Mouse (Mus musculus): ENCODE data around the gene Pdgfa.

Gene Pdgfa

DNA sequence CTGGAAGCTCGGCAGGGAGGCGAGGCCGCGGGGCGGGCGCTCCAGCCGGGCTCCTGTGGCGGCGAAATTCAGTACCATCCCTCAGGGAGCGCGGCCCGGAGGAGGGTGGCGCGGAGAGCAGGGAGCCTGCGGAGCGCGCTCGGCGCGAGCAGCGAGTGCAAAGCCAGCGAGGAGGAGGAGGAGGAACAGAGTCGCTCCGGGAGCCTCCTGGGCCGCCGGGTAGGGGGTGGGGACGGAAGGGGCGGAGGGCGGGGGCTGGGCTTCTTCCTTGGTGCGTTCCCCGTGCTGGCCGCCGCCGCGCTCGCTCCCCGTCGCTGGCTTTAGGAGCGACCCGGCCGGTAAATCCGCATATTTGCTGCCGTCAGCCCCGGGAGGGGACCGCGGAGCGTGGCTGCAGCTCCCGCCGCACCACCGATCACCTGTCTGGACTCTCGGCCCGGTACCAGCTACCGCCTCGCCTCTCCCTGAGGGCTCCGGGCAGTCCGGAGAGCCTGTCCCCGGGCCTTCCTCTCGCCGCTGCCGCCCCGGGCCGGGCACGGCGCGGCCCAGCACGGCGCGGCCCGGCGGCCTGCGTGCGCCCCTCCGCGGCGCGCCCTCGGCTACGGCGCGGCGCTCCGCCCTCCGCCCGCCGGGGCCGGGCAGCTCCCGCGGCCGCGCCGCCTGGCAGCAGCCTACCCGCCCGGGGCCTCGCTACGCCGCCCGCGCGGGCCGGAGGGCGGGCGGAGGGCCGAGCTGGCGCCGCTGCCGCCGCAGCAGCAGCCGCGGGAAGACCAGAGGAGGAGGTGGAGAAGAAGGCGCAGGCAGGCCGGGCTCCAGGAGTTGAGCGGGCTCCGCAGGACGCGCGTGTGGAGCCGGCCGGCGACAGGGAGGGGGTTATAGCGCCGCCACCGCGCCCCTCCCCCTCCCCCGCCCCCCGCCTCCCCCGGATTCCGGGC, 2.1 kb downstream of the Pdgfa start:
- peak in 1 of 2 experiments; percentile 73 for DNase-seq (ENCODE audit: low spot score in 2 of 2)

DNA sequence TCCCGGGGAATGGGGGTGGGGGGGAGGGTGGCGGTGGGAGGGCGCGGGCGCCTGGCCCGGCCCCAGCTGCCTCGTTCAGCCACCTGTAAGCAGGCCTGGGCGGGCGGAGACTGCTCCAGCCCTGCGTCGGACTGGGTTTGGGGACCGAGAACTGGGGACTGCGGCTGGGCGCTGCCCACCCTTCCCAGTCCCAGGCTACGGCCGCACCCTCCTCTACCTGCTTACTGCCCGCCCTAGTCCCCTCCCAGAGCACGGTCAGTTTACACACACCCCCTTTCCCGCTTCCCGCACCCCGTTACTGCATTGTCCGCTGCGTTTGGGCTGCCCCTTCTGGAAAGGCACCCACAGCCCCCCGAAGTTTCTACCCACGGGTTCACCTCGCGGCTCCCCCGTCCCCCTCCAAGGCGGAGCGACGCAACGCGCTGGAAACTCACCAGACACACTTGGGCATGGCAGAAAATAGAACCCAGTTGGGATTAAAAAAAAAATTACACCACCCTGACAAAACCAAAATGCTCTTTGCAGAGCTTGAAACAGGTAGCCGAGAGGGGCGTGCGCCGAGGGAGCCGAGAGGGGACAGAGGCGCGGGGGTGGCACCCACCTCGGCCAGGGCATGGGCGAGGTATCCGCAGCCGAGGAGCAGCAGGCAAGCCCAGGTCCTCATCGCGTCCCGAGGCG, 2.9 kb downstream of the Pdgfa start:
- no peak for DNase-seq (ENCODE audit: low spot score in 2 of 2)

GRCm38 (mm10) chr5:138993371-138994107, 3.6 kb downstream of the Pdgfa start:
- no peak for DNase-seq (ENCODE audit: low spot score in 2 of 2)

DNA sequence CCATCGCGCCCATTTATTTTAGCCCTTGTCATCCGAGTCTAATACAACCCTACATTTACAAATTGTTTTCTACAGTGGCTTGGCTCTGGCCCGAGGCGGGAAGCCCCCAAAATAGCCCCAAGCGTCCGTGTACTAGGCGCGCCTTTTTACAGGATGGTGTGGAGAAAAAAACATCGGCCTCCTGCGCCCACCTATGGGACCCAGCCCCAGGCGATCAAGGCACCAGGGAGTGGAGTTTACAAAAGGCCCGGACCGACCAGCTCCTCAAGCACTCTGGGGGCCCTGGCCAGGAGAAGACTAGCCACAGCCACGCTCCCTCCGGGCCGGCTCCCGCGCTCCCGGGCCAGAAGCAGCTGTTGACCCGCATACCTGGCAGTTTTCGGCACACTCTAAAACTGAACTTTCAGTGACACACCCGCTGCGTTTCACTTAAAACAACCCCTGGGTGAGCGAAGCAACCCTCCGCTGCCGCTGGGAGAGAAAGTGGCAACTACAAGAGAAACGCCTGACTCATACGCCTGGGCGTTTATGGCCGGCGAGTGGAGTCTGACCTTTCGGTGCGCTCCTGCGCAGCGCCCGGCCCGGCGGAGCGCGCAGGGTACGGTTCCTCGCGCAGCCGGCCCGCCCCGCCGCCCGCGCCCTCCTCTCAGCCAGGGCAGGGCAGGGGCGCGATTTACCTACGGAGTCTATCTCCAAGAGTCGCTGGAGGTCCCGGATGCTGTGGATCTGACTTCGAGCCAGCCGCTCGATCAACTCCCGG, 4.4 kb downstream of the Pdgfa start:
- no peak for DNase-seq (ENCODE audit: low spot score in 2 of 2)

DNA sequence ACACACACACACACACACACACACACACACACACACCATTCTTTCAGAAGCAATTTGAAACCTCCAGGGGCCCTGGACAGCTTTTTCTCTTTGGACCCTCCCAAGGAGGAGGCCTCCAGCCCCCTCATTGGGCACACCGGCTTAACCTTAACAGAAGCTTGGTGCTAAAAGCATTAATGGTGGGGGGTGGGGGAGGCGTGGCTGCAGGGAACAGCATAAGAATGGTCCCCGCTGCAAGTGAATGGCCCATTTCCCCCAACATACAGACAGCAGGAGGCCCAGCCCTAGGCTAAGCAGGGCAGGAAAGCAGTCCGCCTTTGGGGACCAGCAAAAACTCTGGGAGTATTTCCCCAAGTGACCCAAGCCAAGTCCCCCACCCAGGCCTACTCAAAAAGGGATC, 5.4 kb downstream of the Pdgfa start:
- DNase-seq (ENCODE audit: low spot score in 2 of 2), result no peak

DNA sequence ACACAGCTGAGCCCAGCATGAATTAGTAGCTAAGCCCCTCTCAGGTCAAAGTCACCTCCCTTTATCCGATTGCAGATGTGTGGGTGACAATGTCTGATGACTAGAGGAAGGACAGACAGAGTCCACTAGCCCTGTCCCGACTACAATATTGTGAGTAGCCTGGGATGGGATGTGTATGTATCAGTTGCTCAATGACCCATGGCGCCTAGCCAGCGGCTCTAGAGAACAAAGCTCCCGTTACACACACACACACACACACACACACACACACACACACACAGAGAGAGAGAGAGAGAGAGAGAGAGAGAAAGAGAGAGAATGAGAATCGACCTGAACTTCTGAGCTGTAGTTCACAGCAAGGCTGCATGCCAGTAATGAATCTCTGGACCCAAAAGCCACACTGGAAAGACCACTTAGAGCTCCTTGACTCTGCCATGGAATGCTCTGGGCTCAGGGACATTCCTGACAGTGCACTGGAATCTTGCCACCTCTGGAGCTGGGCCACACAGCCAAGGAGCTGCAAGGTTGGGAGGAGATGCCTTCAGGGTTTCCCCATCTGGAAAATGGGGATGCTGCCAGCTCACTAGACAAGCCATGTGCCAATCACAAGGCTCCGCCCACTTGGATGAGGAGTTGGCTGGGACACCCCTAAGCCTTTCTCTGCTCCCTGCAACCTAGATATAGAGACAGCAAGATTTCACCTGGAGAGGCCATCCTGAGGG, 6.3 kb downstream of the Pdgfa start:
- no peak for DNase-seq (ENCODE audit: low spot score in 2 of 2)

DNA sequence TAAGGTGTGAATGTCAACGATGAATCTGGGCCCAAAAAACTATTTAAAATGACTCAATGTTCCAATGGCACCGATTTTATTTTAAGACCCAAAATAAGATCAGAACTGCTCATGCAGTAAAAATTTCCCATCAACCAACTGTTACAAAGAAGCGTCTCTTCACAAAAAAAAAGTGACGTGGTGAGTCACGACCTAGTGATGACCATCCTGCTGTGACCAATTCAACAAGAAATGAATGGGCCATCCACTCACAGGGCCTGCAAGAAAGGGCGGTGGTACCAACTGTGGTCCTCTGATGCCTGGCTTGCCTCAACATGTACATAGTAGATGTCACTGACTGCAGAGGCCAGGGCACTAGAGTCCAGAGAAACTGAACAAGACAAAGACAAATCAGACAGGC, 7.6 kb downstream of the Pdgfa start:
- DNase-seq (ENCODE audit: low spot score in 2 of 2), result no peak

- no peak for DNase-seq (ENCODE audit: low spot score in 2 of 2)
Observed at GRCm38 (mm10) chr5:138988764-138989163, 8.4 kb downstream of the Pdgfa start.

GRCm38 (mm10) chr5:138987994-138988393, 9.2 kb downstream of the Pdgfa start:
- no peak for DNase-seq (ENCODE audit: low spot score in 2 of 2)

DNA sequence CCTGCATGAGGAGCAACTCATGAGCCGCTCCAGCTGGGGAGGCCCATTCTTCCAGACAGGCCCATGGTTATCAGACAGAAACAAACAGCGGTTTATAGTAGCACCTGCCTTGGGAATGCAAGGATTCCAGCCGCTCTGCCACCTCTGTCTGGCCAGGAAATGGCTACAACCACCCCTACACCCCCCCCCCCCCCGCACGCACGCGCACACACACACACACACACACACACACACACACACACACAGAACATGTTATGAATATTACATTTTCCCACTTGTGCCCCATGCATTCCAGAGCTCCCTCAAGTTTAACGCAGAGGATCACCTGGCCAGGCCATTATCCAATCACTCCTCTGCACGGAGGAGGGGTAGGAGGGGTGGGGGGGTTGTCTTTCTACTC, 15.2 kb downstream of the Pdgfa start:
- DNase-seq (ENCODE audit: low spot score in 2 of 2), result no peak

GRCm38 (mm10) chr5:138980608-138981007, 16.6 kb downstream of the Pdgfa start:
- no peak for DNase-seq (ENCODE audit: low spot score in 2 of 2)

DNA sequence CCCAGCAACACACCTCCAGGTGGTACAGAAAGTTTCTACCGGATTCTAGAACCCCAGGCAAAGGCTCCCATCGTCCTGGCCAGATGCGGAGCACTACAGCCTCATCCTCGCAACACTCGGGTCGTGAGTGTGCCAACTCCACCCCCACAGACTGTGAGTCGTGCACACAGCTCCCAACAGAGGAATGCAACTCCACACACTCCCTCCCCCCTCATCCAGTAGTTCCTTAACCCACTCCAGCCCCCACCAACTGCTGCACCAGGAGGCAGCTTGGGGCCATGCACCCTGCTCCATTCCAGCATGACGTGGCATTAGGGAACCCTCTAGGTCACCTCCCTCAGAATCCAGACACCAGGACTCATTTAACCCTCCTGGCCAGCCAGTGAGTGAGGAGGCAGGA, 17.3 kb downstream of the Pdgfa start:
- DNase-seq (ENCODE audit: low spot score in 2 of 2), result no peak

- no peak for DNase-seq (ENCODE audit: low spot score in 2 of 2)
Observed at GRCm38 (mm10) chr5:138977759-138978158, 19.4 kb downstream of the Pdgfa start.

- no peak for DNase-seq (ENCODE audit: low spot score in 2 of 2)
Observed at GRCm38 (mm10) chr5:138974911-138975485, 22.2 kb downstream of the Pdgfa start.

- no peak for DNase-seq (ENCODE audit: low spot score in 2 of 2)
Observed at GRCm38 (mm10) chr5:138973480-138973879, 23.7 kb downstream of the Pdgfa start.

- DNase-seq (ENCODE audit: low spot score in 2 of 2), result no peak
Observed at GRCm38 (mm10) chr5:138971405-138971804, 25.8 kb downstream of the Pdgfa start.

DNA sequence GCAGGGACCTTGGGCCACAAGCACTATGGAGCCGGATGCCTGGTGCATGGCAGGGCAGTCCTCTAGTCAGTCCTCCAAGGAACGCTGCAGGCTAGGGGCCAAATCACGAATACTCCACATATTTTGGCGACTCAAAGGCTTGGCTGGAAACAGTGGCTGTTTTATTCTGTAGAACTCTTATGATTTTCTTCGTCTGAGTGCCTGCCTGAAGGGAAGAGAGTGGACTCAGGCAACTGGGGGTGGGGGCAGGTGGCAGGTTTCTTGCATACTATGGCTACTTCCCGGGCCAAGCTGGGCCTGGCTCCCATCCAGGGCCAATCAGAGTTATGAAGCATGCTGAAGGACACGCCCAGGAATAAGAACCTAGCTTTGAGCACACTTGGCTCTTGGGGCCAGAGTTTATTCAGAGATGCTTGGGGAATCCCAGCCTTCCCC, 27.1 kb downstream of the Pdgfa start:
- DNase-seq (ENCODE audit: low spot score in 2 of 2), result no peak

- no peak for DNase-seq (ENCODE audit: low spot score in 2 of 2)
Observed at GRCm38 (mm10) chr5:138966033-138966724, 31.0 kb downstream of the Pdgfa start.

- no peak for DNase-seq (ENCODE audit: low spot score in 2 of 2)
Observed at GRCm38 (mm10) chr5:138965590-138965989, 31.6 kb downstream of the Pdgfa start.

GRCm38 (mm10) chr5:138956427-138956833, 40.7 kb downstream of the Pdgfa start:
- DNase-seq (ENCODE audit: low spot score in 2 of 2), result no peak

All from left cerebral cortex, adult 9 months (tissue).